Mouse (Mus musculus): ENCODE data around the gene Htra1.

The Htra1 gene

GRCm38 (mm10) chr7:130935793-130936471 lies at the start of gene Htra1:
TSS of gene Htra1 (plus strand) at chr7:130936111.
- no peak for DNase-seq (ENCODE audit: extremely low spot score, low read depth, low spot score)

- no peak for DNase-seq (ENCODE audit: extremely low spot score, low read depth, low spot score)
Observed at GRCm38 (mm10) chr7:130886246-130886645, 49.7 kb upstream of the Htra1 start.

GRCm38 (mm10) chr7:130887946-130888345 lies 48.0 kb upstream of the Htra1 start:
- DNase-seq (ENCODE audit: extremely low spot score, low read depth, low spot score): no peak

GRCm38 (mm10) chr7:130890871-130891270 lies 45.0 kb upstream of the Htra1 start:
- DNase-seq (ENCODE audit: extremely low spot score, low read depth, low spot score): no peak

- DNase-seq (ENCODE audit: extremely low spot score, low read depth, low spot score): no peak
Observed at GRCm38 (mm10) chr7:130892973-130893372, 42.9 kb upstream of the Htra1 start.

- no peak for DNase-seq (ENCODE audit: extremely low spot score, low read depth, low spot score)
Observed at GRCm38 (mm10) chr7:130894931-130895617, 40.8 kb upstream of the Htra1 start.

- DNase-seq (ENCODE audit: extremely low spot score, low read depth, low spot score): no peak
Observed at GRCm38 (mm10) chr7:130895618-130895945, 40.3 kb upstream of the Htra1 start.

GRCm38 (mm10) chr7:130896064-130896463 lies 39.8 kb upstream of the Htra1 start:
- no peak for DNase-seq (ENCODE audit: extremely low spot score, low read depth, low spot score)

- no peak for DNase-seq (ENCODE audit: extremely low spot score, low read depth, low spot score)
Observed at GRCm38 (mm10) chr7:130897201-130897600, 38.7 kb upstream of the Htra1 start.

- DNase-seq (ENCODE audit: extremely low spot score, low read depth, low spot score): no peak
Observed at GRCm38 (mm10) chr7:130898373-130898772, 37.5 kb upstream of the Htra1 start.

- no peak for DNase-seq (ENCODE audit: extremely low spot score, low read depth, low spot score)
Observed at GRCm38 (mm10) chr7:130900233-130900848, 35.6 kb upstream of the Htra1 start.

GRCm38 (mm10) chr7:130902929-130903328 lies 33.0 kb upstream of the Htra1 start:
- no peak for DNase-seq (ENCODE audit: extremely low spot score, low read depth, low spot score)

- no peak for DNase-seq (ENCODE audit: extremely low spot score, low read depth, low spot score)
Observed at GRCm38 (mm10) chr7:130903505-130904074, 32.3 kb upstream of the Htra1 start.

GRCm38 (mm10) chr7:130904571-130905365 lies 31.1 kb upstream of the Htra1 start:
- DNase-seq (ENCODE audit: extremely low spot score, low read depth, low spot score): no peak

GRCm38 (mm10) chr7:130910841-130911240 lies 25.1 kb upstream of the Htra1 start:
- no peak for DNase-seq (ENCODE audit: extremely low spot score, low read depth, low spot score)

- no peak for DNase-seq (ENCODE audit: extremely low spot score, low read depth, low spot score)
Observed at GRCm38 (mm10) chr7:130914693-130915363, 21.1 kb upstream of the Htra1 start.

- DNase-seq (ENCODE audit: extremely low spot score, low read depth, low spot score): no peak
Observed at GRCm38 (mm10) chr7:130918260-130918659, 17.7 kb upstream of the Htra1 start.

- no peak for DNase-seq (ENCODE audit: extremely low spot score, low read depth, low spot score)
Observed at GRCm38 (mm10) chr7:130922981-130923731, 12.8 kb upstream of the Htra1 start.

- DNase-seq (ENCODE audit: extremely low spot score, low read depth, low spot score): no peak
Observed at GRCm38 (mm10) chr7:130930401-130930800, 5.5 kb upstream of the Htra1 start.

- no peak for DNase-seq (ENCODE audit: extremely low spot score, low read depth, low spot score)
Observed at GRCm38 (mm10) chr7:130932921-130933320, 3.0 kb upstream of the Htra1 start.
